Mouse (Mus musculus): ENCODE measurements around the gene Krt79. TPM values are rescaled to one million over a fixed set of nuclear protein-coding genes. Genes with fewer than 3 reads are reported as not detected.

The Krt79 gene
- polyA plus RNA-seq (2015; fragmentation: Nextera tagmentation; extraction: Ambion mirVana), result 0.53 and 0.75 TPM in 2 replicates

- no peak within 1 kb of the TSS for H3K4me2 ChIP-seq (ENCODE audit: low read depth, low read length)
- H3K27me3 ChIP-seq (ENCODE audit: control insufficient read depth, insufficient read depth, low read length), result no peaks in the 10 kb centered on the region; the same call in 1 of the 2 replicates
- no peak for ATAC-seq (replicated peaks; ENCODE audit: extremely low read depth, insufficient read depth, low FRiP score)
- no peaks in the 10 kb centered on the region for H3K36me3 ChIP-seq (ENCODE audit: control insufficient read depth, insufficient read depth)
- H3K4me3 ChIP-seq (ENCODE audit: low read length), result no peak within 1 kb of the TSS
- no peaks in the 10 kb centered on the region for H3K9me3 ChIP-seq (replicated peaks; ENCODE audit: control insufficient read depth, low read length)
- H3K9ac ChIP-seq (ENCODE audit: low read length), result no peak within 1 kb of the TSS
- 54% methylated on average over 6 of the region's 6 CpGs for WGBS
- H3K4me1 ChIP-seq (ENCODE audit: control insufficient read depth, insufficient read depth, low read length), result peaks cover 4% of the 10 kb centered on the region
- no peak within 1 kb of the TSS for H3K27ac ChIP-seq (ENCODE audit: low read length)
Measured at GRCm38 (mm10) chr15:101940274-101940829, at the start of gene Krt79. Gene Krt79, minus strand, starts transcription at chr15:101940324.

GRCm38 (mm10) chr15:101988714-101989113, 48.6 kb upstream of the Krt79 start:
- Histone ChIP-seq H3K36me3 (ENCODE audit: control insufficient read depth, insufficient read depth) (no peaks in the 10 kb centered on the region), H3K9me3 (replicated peaks; ENCODE audit: control insufficient read depth, low read length) (no peaks in the 10 kb centered on the region), H3K27ac (ENCODE audit: low read length) (no peak overlapping the region), H3K27me3 (ENCODE audit: control insufficient read depth, insufficient read depth, low read length) (no peaks in the 10 kb centered on the region), H3K4me3 (ENCODE audit: low read length) (no peak overlapping the region), H3K4me1 (ENCODE audit: control insufficient read depth, insufficient read depth, low read length) (peaks cover 4% of the 10 kb centered on the region; the same call in 1 of the 2 replicates), H3K4me2 (ENCODE audit: low read depth, low read length) (no peak overlapping the region), H3K9ac (ENCODE audit: low read length) (no peak overlapping the region)
- WGBS, result 60% methylated on average over 8 of the region's 8 CpGs
- no peak for ATAC-seq (replicated peaks; ENCODE audit: extremely low read depth, insufficient read depth, low FRiP score)

- Histone ChIP-seq H3K4me3 (ENCODE audit: low read length) (no peak overlapping the region), H3K9me3 (replicated peaks; ENCODE audit: control insufficient read depth, low read length) (no peaks in the 10 kb centered on the region), H3K9ac (ENCODE audit: low read length) (no peak overlapping the region), H3K4me2 (ENCODE audit: low read depth, low read length) (no peak overlapping the region), H3K27me3 (ENCODE audit: control insufficient read depth, insufficient read depth, low read length) (no peaks in the 10 kb centered on the region), H3K4me1 (ENCODE audit: control insufficient read depth, insufficient read depth, low read length) (peaks cover 4% of the 10 kb centered on the region; the same call in 1 of the 2 replicates), H3K27ac (ENCODE audit: low read length) (no peak overlapping the region), H3K36me3 (ENCODE audit: control insufficient read depth, insufficient read depth) (no peaks in the 10 kb centered on the region)
- 0% methylated on average over 10 of the region's 10 CpGs for WGBS
- ATAC-seq (replicated peaks; ENCODE audit: extremely low read depth, insufficient read depth, low FRiP score), result no peak
Measured at GRCm38 (mm10) chr15:101988119-101988518, 48.0 kb upstream of the Krt79 start.

GRCm38 (mm10) chr15:101984746-101985145, 44.6 kb upstream of the Krt79 start:
- Histone ChIP-seq H3K9me3 (replicated peaks; ENCODE audit: control insufficient read depth, low read length) (no peaks in the 10 kb centered on the region), H3K9ac (ENCODE audit: low read length) (no peak overlapping the region), H3K27me3 (ENCODE audit: control insufficient read depth, insufficient read depth, low read length) (no peaks in the 10 kb centered on the region), H3K4me3 (ENCODE audit: low read length) (no peak overlapping the region), H3K4me1 (ENCODE audit: control insufficient read depth, insufficient read depth, low read length) (peaks cover 4% of the 10 kb centered on the region; the same call in 1 of the 2 replicates), H3K4me2 (ENCODE audit: low read depth, low read length) (peak overlapping the region; percentile 73), H3K27ac (ENCODE audit: low read length) (no peak overlapping the region), H3K36me3 (ENCODE audit: control insufficient read depth, insufficient read depth) (no peaks in the 10 kb centered on the region)
- no peak for ATAC-seq (replicated peaks; ENCODE audit: extremely low read depth, insufficient read depth, low FRiP score)
- 13% methylated on average over 6 of the region's 6 CpGs for WGBS

- H3K4me3 ChIP-seq (ENCODE audit: low read length), result peak overlapping the region; percentile 38
- peaks cover 4% of the 10 kb centered on the region; the same call in 1 of the 2 replicates for H3K4me1 ChIP-seq (ENCODE audit: control insufficient read depth, insufficient read depth, low read length)
- H3K4me2 ChIP-seq (ENCODE audit: low read depth, low read length), result peak overlapping the region; percentile 73
- peak; percentile 91 for ATAC-seq (replicated peaks; ENCODE audit: extremely low read depth, insufficient read depth, low FRiP score)
- no peaks in the 10 kb centered on the region for H3K9me3 ChIP-seq (replicated peaks; ENCODE audit: control insufficient read depth, low read length)
- H3K36me3 ChIP-seq (ENCODE audit: control insufficient read depth, insufficient read depth), result no peaks in the 10 kb centered on the region
- 2% methylated on average over 15 of the region's 15 CpGs for WGBS
- H3K27me3 ChIP-seq (ENCODE audit: control insufficient read depth, insufficient read depth, low read length), result no peaks in the 10 kb centered on the region
- peak overlapping the region; percentile 42 for H3K9ac ChIP-seq (ENCODE audit: low read length)
- H3K27ac ChIP-seq (ENCODE audit: low read length), result peak overlapping the region; percentile 81
Measured at GRCm38 (mm10) chr15:101983949-101984601, 44.0 kb upstream of the Krt79 start.

- no peaks in the 10 kb centered on the region for H3K9me3 ChIP-seq (replicated peaks; ENCODE audit: control insufficient read depth, low read length)
- no peaks in the 10 kb centered on the region for H3K27me3 ChIP-seq (ENCODE audit: control insufficient read depth, insufficient read depth, low read length)
- no peak overlapping the region for H3K9ac ChIP-seq (ENCODE audit: low read length)
- peak overlapping the region; percentile 73 for H3K4me2 ChIP-seq (ENCODE audit: low read depth, low read length)
- H3K27ac ChIP-seq (ENCODE audit: low read length), result peak overlapping the region; percentile 81
- H3K36me3 ChIP-seq (ENCODE audit: control insufficient read depth, insufficient read depth), result no peaks in the 10 kb centered on the region
- 75% methylated on average over 13 of the region's 13 CpGs for WGBS
- peaks cover 4% of the 10 kb centered on the region; the same call in 1 of the 2 replicates for H3K4me1 ChIP-seq (ENCODE audit: control insufficient read depth, insufficient read depth, low read length)
- no peak for ATAC-seq (replicated peaks; ENCODE audit: extremely low read depth, insufficient read depth, low FRiP score)
- 0 out of 2 replicates have a peak overlapping the region, but pooled peaks have one; percentile 38 for H3K4me3 ChIP-seq (ENCODE audit: low read length)
Measured at GRCm38 (mm10) chr15:101983315-101983948, 43.3 kb upstream of the Krt79 start.

GRCm38 (mm10) chr15:101980849-101981248, 40.7 kb upstream of the Krt79 start:
- Histone ChIP-seq H3K27ac (ENCODE audit: low read length) (no peak overlapping the region), H3K9me3 (replicated peaks; ENCODE audit: control insufficient read depth, low read length) (no peaks in the 10 kb centered on the region), H3K4me3 (ENCODE audit: low read length) (no peak overlapping the region), H3K27me3 (ENCODE audit: control insufficient read depth, insufficient read depth, low read length) (no peaks in the 10 kb centered on the region), H3K9ac (ENCODE audit: low read length) (no peak overlapping the region), H3K4me1 (ENCODE audit: control insufficient read depth, insufficient read depth, low read length) (peaks cover 21% of the 10 kb centered on the region), H3K4me2 (ENCODE audit: low read depth, low read length) (no peak overlapping the region), H3K36me3 (ENCODE audit: control insufficient read depth, insufficient read depth) (no peaks in the 10 kb centered on the region)
- 56% methylated on average over 6 of the region's 6 CpGs for WGBS
- ATAC-seq (replicated peaks; ENCODE audit: extremely low read depth, insufficient read depth, low FRiP score), result no peak

GRCm38 (mm10) chr15:101977043-101977726, 37.1 kb upstream of the Krt79 start:
- Histone ChIP-seq H3K4me2 (ENCODE audit: low read depth, low read length) (peak overlapping the region; percentile 76), H3K9ac (ENCODE audit: low read length) (peak overlapping the region; percentile 79), H3K27ac (ENCODE audit: low read length) (peak overlapping the region; percentile 78), H3K27me3 (ENCODE audit: control insufficient read depth, insufficient read depth, low read length) (peaks cover 6% of the 10 kb centered on the region; the same call in 1 of the 2 replicates), H3K9me3 (replicated peaks; ENCODE audit: control insufficient read depth, low read length) (no peaks in the 10 kb centered on the region), H3K4me3 (ENCODE audit: low read length) (peak overlapping the region; percentile 48), H3K36me3 (ENCODE audit: control insufficient read depth, insufficient read depth) (no peaks in the 10 kb centered on the region), H3K4me1 (ENCODE audit: control insufficient read depth, insufficient read depth, low read length) (peaks cover 16% of the 10 kb centered on the region)
- WGBS, result 3% methylated on average over 32 of the region's 39 CpGs
- peak; percentile 94 for ATAC-seq (replicated peaks; ENCODE audit: extremely low read depth, insufficient read depth, low FRiP score)
